Mouse (Mus musculus) heart, adult 2 months (tissue): ENCODE results near the gene Zfp114.

Experiments used
- CTCF ChIP-seq: fragments of 200-600 bp; IDR thresholded peaks from 2 replicates; pipeline ENCODE4 v1.8.1; 2022; ENCODE audit warnings: antibody characterized with exemption, mild to moderate bottlenecking, moderate library complexity
- EP300 ChIP-seq: fragments of 200-500 bp; IDR thresholded peaks from 2 replicates; pipeline ENCODE4 v1.6.1; 2011; ENCODE audit warnings: low read depth, low read length, control low read depth; ENCODE audit not compliant: insufficient read depth
- POLR2A ChIP-seq: fragments of 200-500 bp; IDR thresholded peaks from 2 replicates; pipeline ENCODE4 v1.6.1; 2011; ENCODE audit warnings: mild to moderate bottlenecking, low read depth, low read length, control low read depth; ENCODE audit not compliant: insufficient read depth

GRCm38 (mm10) chr7:24211343-24211742 is 36.5 kb downstream of the Zfp114 start, which contains the start of gene Zfp111:
- TF ChIP-seq EP300 = no peak
- TF ChIP-seq POLR2A = no peak
- TF ChIP-seq CTCF = no peak
